Mouse (Mus musculus) megakaryocyte, embryonic 14.5 days (primary cell): Measurements from ENCODE around the gene Acer2.

Source experiments
- FLI1 ChIP-seq: IDR thresholded peaks from 2 replicates; pipeline ENCODE4 v1.6.1; 2012; ENCODE audit warnings: low read length, inconsistent platforms, mixed read lengths
- GATA1 ChIP-seq: IDR thresholded peaks from 3 replicates; pipeline ENCODE4 v1.6.1; 2012; ENCODE audit warnings: mixed read lengths, low read length, inconsistent platforms, borderline replicate concordance

DNA sequence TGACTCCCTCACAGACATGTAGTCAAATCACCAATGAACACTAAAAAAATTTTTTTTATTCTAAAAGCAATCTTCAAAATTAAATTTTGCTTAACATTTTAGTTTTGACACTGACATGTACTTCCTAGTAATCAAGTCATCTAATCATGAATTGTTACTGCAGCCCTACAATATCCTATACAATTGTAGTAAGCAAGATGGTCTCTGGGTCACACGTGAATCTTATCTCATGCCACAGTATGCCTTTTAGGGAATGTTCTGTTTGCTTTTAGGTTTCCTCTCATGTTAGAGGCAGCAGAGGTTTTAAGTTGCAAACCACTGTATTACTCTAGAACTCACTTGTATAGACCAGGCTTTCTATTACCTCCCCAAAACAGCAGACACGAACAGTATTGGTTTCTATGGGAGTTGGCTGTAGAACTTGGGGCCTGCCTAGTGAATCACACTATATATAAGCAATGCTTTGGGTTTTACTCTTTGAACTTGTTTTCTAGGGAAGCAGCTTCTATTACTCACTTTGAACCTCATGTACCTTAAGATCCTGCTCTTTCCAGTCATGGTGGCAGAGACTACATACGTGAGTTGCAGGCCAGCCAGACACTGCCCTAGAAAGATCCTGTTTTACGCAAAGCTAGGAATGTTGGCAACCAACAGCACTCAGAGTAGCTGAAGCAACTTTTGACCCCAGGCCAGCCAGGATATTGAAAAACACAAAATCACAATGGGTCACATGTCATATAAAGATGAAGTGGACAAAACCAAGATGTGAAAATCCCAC, 21.2 kb upstream of the Acer2 start:
- no peak for TF ChIP-seq GATA1
- no peak for TF ChIP-seq FLI1
